21 mouse cellular contexts compared by ENCODE assay signal in the genomic region with DNA sequence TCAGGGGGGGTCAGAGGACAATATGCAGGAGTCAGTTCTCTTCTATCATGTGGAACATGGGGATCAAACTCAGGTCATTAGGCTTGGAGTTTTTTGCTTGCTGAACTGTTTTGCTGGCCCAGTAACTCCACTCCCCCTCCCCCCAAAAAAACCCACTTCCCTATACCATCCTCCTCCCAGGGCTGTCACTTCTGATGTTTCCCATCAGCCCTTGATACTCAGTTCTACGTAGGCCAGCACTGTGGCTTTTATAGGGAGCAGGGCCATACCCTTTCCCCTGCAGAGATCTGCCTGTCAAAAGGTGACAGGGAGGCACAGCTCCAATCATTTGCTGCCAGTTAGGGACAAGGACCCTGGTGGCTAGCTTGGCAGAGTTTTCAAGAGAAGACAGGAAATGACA. TPM values are rescaled to one million over a fixed set of nuclear protein-coding genes. Genes with fewer than 3 reads are reported as not detected.
DNase-seq lines count a peak whose midpoint lies in the region; ATAC-seq and TF ChIP-seq lines count a peak whose summit lies in the region.
"Had no signal": no experiment of that assay in that cellular context is flagged by ENCODE, and none has a peak within 500 bp of the region (broad histone marks: within the 10 kb centered on the region; RNA-seq: fewer than 3 reads in every experiment).

No protein-coding gene starts in this region.

- H3K36me3 ChIP-seq in spleen, adult 2 months (ENCODE audit: control insufficient read depth, insufficient read depth, low read length): no peaks in the 10 kb centered on the region
- H3K36me3 ChIP-seq in intestine, embryonic 16.5 days (ENCODE audit: control insufficient read depth, insufficient read depth, low read length): no peaks in the 10 kb centered on the region
- H3K36me3 ChIP-seq: G1E; limb, embryonic 10.5 days; lung, embryonic 15.5 days; midbrain, embryonic 10.5 days had no signal

- no peak overlapping the region for H3K4me2 ChIP-seq in intestine, embryonic 16.5 days (ENCODE audit: low read depth, low read length)
- H3K4me2 ChIP-seq: hindbrain, embryonic 14.5 days; liver, embryonic 11.5 days; lung, embryonic 15.5 days had no signal

- no peak for TF ChIP-seq POLR2A in spleen, adult 2 months (IDR thresholded peaks at IDR 0.05; ENCODE audit: low read depth, low read length)

- no peak for TF ChIP-seq CTCF in spleen, adult 2 months (IDR thresholded peaks at IDR 0.05; ENCODE audit: extremely low read depth, insufficient read depth, insufficient read length, insufficient replicate concordance)

- 8% methylated on average over 1 of the region's 1 CpGs for WGBS in spleen, adult 2 months
- 58% methylated on average over 1 of the region's 1 CpGs for WGBS in intestine, embryonic 16.5 days

- peak; percentile 34 for ATAC-seq in CD4-positive, CD25-positive, alpha-beta regulatory T cell, adult 4 months
- peak; percentile 59 to 72 for ATAC-seq in hematopoietic stem cell, adult 5-6 weeks (replicated peaks in 1 of 2; ENCODE audit: insufficient read depth in 1 of 2, low FRiP score in 2 of 2, low TSS enrichment in 1 of 2, low read depth in 1 of 2, poor library complexity in 2 of 2, severe bottlenecking in 2 of 2)
- ATAC-seq in intestine, embryonic 16.5 days: no peak

- peak overlapping the region; percentile 21 for H3K27ac ChIP-seq in spleen, adult 2 months (ENCODE audit: insufficient read depth, low read length)
- H3K27ac ChIP-seq in intestine, embryonic 16.5 days (ENCODE audit: low read length): no peak overlapping the region
- H3K27ac ChIP-seq: hindbrain, embryonic 14.5 days; left cerebral cortex, adult 2 months; limb, embryonic 10.5 days; lung, embryonic 15.5 days; midbrain, embryonic 10.5 days had no signal

- DNase-seq in spleen, adult 2 months (ENCODE audit: low read depth in 1 of 2, low spot score in 2 of 2): no peak
- no peak for DNase-seq in spleen, adult 12 weeks (ENCODE audit: low spot score)
- peak; percentile 41 for DNase-seq in naive thymus-derived CD4-positive, alpha-beta T cell, adult 2 months (ENCODE audit: low read depth)
- no peak for DNase-seq in cerebellum, postnatal 14 days
- DNase-seq: cerebellum, adult 11 months; gastrocnemius, postnatal 10 days; heart, postnatal 10 days; kidney, adult 11 months; kidney, postnatal 14 days; retina, postnatal 1 day had no signal

- H3K9me3 ChIP-seq in intestine, embryonic 16.5 days (ENCODE audit: control insufficient read depth, low read length): no peaks in the 10 kb centered on the region
- H3K9me3 ChIP-seq: limb, embryonic 10.5 days; lung, embryonic 15.5 days had no signal

- peaks cover 18% of the 10 kb centered on the region; the same call in 1 of the 2 replicates for H3K4me1 ChIP-seq in spleen, adult 2 months (ENCODE audit: control insufficient read depth, insufficient read depth, insufficient read length)
- H3K4me1 ChIP-seq in intestine, embryonic 16.5 days (ENCODE audit: control insufficient read depth, insufficient read depth, low read length): peaks cover 11% of the 10 kb centered on the region

- no peaks in the 10 kb centered on the region for H3K27me3 ChIP-seq in spleen, adult 2 months (ENCODE audit: control insufficient read depth, insufficient read depth, low read length)
- no peaks in the 10 kb centered on the region for H3K27me3 ChIP-seq in intestine, embryonic 16.5 days (replicated peaks; ENCODE audit: control insufficient read depth, insufficient read depth, low read length)
- H3K27me3 ChIP-seq: lung, embryonic 15.5 days had no signal

- no peak overlapping the region for H3K4me3 ChIP-seq in spleen, adult 2 months (ENCODE audit: extremely low read depth, insufficient read depth, insufficient read length)
- H3K4me3 ChIP-seq in intestine, embryonic 16.5 days (ENCODE audit: low read length): no peak overlapping the region
- H3K4me3 ChIP-seq: left cerebral cortex, adult 2 months; limb, embryonic 10.5 days; lung, embryonic 15.5 days; midbrain, embryonic 10.5 days; myocyte had no signal

- no peak overlapping the region for H3K9ac ChIP-seq in intestine, embryonic 16.5 days (ENCODE audit: low read depth, low read length)
- H3K9ac ChIP-seq: hindbrain, embryonic 14.5 days; lung, embryonic 15.5 days had no signal

RNA-seq across cellular contexts. Expression of gene Cerk, which starts 5.6 kb away (rescaled TPM):
- polyA plus RNA-seq in spleen, adult 2 months (2012; rRNA removed): 64.4 and 82.8 TPM in 2 replicates
- 1 to 10 TPM; 5.1 to 6.1 TPM for polyA plus RNA-seq in CD4-positive, CD25-positive, alpha-beta regulatory T cell, adult 4 months (2017; shearing (Covaris generic))
- 20.3 and 28.3 TPM in 2 replicates for total RNA-seq in hematopoietic stem cell, adult 5-6 weeks (2017)
- 7.9 and 8.0 TPM in 2 replicates for polyA plus RNA-seq in intestine, embryonic 16.5 days (2015; fragmentation: Nextera tagmentation; extraction: Ambion mirVana)

RNA-seq across cellular contexts. Expression of gene Tbc1d22a, which starts 22.8 kb away (rescaled TPM):
- polyA plus RNA-seq in spleen, adult 2 months (2012; rRNA removed): 28.1 and 32.3 TPM in 2 replicates
- polyA plus RNA-seq in CD4-positive, CD25-positive, alpha-beta regulatory T cell, adult 4 months (2017; shearing (Covaris generic)): 10 to 100 TPM in 1 of 2 experiments, 1 to 10 TPM in 1; 8.4 to 16.2 TPM
- 14.6 and 25.8 TPM in 2 replicates for total RNA-seq in hematopoietic stem cell, adult 5-6 weeks (2017)
- polyA plus RNA-seq in intestine, embryonic 16.5 days (2015; fragmentation: Nextera tagmentation; extraction: Ambion mirVana): 12.5 and 13.7 TPM in 2 replicates
